Mouse (Mus musculus) left cerebral cortex, postnatal 10 days (tissue): ENCODE data around the gene Pnpo. TPM values are rescaled to one million over a fixed set of nuclear protein-coding genes. Genes with fewer than 3 reads are reported as not detected.
A peak's percentile ranks its signal among the peaks of the same experiment; 100 is the strongest.

Experiments used
- DNase-seq, 2 experiments: peaks; one replicate each; pipeline ENCODE4 v3.0.0; 2021 to 2022; ENCODE audit warnings: low spot score in 2 of 2, mixed read lengths in 1 of 2; ENCODE audit errors: extremely low spot score in 1 of 2
- intact Hi-C: fragments of 180-260 bp; cut with DNase I; formaldehyde crosslinking; loops from one replicate; pipeline ENCODE4 v1.15.1; 2025
- total RNA-seq, 2 experiments: library from RNA; stranded (reverse); gene quantifications; 2 replicates each; pipeline ENCODE4 v1.2.3; 2021

Gene Pnpo
- total RNA-seq, 2 experiments from 2014 or later, result 30.9 to 32.6 TPM

DNA sequence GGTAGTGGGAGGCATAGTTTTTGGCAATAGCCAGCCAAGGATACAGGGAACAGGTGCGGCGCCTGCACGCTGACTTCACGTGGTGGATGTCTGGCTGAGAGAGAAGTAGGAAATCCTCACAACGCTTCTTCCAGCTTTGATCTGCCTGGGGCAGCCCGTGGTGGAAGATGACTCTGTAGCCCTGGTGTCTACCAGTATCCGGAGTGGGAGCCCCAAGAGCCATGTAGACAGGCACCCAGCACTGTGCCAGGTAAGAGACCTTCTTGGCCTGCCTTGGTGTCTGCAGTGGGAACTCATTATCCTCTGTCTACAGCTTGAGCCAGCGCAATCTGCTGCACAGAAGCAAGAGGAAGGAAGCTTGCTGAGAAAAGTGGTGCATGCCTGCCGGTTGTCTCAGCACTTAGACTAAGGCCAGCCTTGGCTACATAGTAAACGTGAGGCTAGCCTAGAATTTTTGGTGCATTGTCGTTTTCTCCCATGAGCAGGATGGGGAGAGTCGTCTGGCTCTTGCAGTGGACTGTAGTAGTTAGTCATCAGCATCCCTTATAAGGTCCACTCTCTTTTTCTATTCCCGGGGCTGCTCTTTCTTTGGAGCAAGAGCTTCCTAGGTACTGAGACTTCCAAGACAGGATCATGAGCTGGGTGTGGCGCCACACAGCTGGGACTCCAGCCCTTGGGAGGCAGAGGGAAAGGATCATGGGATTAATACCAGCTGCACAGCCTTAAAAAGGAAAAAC lies 1.2 kb upstream of the Pnpo start:
- intact Hi-C loops, result no loop called here
- DNase-seq, result no peak

DNA sequence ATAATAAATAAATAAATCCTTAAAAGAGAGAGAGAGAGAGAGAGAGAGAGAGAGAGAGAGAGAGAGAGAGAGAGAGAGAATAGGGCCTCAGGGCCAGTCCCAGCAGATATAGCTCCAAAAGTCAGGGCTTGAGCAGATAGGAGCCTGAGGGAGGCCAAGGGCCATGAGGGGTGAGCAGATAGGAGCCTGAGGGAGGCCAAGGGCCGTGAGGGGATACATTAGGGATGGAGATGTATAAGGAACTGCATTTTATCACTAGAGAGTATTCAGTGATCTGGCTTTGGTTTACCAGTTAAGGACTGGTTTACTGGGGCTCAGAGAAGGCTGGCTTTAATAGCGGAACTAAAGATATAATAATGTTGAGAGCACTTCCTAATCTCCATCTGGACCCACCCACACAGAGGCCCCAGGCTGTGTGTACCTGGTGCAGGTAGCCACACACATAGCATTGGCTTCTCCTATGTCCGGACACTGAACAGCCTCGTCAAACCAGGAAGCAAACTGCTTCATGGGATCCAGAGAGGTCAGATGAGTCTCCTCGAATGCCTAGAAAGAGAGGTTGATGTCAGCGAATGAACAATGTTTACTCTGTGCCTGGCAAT lies 1.7 kb downstream of the Pnpo start:
- DNase-seq, result no peak

DNA sequence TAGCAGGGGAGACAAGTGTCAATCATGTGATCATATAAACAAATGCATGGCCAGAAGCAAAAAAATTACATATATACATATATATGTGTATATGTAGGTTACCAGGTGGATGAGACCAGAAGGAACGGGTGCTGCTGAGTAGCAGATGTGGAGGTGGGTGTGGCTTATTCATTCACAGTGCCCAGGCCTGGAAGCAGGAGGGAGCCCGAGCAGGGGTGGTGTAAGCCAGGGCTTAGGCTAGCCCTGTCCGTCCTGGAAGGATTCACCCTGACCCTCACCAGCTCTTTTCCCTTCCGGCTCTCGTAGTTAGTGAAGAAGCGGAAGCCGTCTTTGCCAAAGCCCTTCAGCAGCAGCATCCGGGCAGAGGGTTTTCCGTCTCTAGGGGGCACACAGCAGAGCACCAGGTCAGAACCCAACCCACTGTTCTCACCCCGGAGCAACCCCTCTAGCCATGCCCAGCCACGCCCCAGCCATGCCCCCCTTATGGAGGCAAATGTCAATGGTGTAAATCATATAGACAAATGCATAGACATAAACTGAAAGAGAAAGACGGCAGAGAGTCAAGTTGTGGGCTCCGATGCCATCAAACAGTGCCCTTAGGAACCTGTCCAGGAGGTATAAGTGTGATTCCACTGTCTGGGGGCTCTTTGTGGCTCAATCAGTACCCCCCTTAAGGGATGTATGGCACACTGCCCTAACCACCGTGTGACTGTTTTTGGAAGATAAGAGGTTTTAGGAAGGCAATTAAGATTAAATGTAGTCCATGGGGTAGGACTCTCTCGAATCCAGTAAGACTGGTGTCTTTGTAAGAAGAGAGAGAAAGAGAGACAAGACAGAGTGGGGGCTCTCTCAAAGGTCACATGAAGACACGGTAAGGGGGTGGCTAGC lies 3.0 kb downstream of the Pnpo start:
- intact Hi-C loops, result no loop called here
- DNase-seq, result no peak

More for the DNA sequence above, 1.7 kb downstream of the Pnpo start:
- intact Hi-C loops, result no loop called here

DNA sequence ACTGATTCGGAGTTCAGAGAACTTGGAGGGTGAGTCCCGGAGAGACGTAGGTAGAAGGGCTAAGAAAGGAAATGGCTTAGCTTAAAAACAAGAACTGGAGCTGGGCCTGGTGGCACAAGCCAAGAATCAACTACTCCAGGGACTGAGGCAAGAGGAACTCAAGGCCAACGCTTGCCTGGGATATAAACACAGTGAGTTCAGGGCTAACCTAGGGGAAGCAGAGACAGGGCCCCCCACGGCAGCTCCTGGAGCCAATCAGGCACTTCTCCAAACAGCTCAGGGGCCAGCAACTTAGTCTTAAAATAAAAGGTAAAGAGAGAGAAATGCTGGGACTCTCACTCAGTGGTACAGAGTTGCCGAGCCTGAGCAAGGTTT lies 5.4 kb downstream of the Pnpo start:
- DNase-seq, result no peak
- intact Hi-C loops, result no loop called here

DNA sequence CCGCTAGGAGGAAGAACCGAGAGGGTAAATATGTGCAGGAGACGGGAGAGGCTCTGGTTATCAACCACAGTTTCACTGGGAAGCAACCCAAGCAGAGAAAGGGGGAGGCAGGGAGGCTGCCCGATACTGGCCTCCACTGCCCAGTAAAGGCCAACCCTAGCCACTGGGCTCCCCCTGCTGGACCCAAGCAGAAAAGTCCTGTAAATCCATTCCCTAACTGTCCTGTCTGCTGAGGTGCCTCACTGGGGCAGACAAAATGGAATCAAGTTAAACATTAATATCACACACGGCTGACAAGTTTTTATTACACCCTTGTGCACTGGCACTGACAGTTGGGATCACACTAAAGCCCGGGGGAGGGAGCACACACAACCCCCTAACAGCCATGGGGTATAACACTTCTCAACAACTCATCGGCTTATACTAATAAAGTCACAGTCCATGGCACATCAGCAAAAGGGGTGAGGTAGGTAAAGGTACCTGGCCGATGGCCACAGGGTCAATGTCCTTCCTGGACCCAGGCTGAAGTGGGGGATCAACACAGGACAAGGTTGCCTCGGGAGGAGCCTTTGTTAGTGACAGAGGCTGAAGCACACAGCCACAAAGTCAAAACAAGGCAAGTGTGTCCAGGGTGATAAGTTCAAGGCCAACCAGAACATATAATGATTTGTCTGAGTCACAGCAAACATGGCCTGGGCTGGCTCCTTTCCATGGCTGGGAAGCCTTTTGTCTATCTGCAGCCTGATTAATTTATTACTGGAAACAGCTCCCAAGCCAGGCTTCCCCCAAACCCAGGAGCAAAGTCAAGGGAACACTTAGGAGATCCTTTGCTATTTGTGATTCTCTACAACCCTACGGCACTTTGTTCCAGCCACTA lies 6.0 kb downstream of the Pnpo start:
- no peak for DNase-seq
- intact Hi-C loops, result no loop called here

DNA sequence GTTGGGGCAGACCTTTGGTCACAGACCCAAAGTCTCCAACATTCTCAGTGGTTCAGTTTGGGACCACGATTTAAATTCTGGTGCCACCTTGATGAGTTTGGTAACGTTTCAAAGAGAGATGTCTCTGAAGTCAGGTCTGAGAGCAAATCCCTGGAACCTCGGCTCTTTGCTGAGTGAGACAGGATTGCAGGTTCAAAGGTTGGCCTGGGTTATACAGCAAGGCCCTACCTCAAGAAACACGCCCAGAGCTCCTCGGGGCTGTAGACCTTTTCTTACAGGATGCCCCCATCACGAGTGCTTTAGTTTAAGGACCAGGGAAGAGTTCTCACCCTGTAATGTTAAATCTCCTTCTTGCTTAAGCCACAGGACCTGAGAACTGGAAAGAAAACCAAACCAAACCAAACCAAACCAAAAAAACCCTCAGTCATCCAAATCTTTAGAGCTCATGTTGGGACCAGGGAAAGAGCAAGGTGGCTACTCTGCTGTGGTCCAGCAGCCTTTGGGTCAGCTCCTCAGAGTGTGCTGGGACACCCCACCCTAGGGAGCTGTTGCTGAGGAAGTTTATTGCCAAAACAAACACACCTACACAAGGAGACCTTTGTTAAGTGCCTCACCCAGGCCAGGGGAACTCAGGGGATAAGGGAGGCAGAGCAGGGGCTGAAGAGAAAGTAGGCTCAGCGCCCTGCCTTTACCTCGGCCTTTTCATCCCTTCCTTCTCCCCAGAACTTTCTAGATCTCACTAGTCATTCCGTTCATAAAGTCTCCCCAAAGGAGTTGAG lies 7.7 kb downstream of the Pnpo start:
- DNase-seq, result no peak
- intact Hi-C loops, result no loop called here

DNA sequence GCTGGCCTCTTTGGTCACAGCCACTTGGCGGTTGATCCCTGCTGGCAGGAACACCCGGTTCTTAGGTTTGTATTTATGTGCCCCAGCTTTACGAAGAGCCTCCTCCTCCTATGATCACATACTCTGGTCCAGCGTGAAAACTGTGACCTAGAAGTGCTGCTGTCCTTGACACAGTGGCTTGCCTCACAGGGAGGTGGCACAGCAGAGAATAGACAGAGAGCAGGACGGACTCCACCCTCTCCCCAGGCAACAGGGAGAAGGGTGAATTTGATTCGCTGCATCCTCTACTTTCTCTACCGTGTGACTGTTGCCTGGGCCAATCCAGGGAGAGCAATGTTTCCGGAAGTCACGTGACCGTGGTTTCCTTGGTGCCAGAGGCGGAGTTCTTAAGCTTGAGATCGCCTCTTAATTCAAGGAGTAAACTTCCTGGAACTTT lies 8.8 kb downstream of the Pnpo start:
- peak; percentile 38 to 75 for DNase-seq
- intact Hi-C loops, result no loop called here

DNA sequence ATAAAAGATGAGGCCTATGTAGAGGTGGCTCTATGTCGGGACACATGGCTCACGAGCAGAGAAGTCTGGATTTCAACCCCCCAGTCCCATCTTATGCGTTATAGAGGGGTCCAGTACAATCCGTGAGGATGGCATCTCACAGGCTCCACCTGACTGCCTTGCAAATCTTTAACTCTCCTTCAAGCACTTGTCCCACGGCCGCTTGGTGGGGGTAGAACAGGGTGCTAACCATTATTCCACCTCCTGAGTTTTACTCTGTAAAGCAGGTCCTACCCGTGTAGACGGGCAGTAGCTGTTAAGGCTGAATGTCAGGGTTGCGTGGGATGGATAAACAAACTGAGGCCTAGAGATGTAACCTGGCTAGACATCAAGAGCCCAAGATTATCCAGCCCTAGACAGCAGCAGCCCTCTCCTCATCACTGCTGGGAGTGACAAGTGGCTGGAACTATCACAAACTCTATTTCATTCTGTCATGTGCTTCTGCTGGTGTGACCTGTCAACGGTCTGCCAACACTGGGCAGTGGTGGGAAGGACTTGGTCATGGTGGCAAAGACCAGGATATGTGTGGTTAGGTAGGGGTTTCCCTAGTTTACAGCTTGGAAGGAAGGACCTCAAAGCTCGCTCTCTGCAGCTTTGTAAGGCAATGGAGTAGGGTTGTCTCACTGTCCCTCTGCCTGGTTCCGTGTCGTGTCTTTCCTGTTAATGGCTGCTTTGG lies 10.1 kb downstream of the Pnpo start:
- no peak for DNase-seq
- intact Hi-C loops, result no loop called here

DNA sequence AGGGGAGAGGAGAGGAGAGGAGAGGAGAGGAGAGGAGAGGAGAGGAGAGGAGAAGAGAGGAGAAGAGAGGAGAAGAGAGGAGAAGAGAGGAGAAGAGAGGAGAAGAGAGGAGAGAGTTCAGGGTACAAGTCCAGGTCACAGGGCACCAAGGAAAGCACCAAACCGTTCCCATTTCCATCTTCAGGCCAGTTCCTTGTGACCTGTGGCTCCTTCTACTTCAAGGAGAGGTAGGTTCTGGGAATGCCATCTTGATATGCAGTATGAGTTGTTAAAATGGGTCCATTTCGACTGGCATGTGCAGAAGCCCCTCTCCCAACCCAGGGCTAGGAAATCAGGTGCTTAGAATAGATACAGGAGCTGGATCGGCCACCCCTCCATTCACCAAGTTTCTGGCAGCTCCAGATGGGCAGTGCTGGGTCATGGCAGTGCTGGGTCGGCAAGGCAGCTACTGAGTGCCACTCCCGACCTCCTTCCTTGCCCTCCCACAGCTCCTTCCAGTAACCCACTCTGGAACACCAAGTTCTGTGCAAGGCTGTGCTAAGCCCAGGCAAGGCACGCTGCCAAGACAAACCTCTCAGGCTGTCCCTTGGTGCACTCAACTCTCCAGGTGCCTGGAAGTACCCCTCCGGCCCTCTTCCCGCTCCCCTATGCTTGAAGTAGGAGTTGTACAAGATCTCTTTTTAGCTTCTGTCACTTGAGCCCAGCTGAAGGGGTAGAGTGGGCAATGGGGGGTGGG lies 12.3 kb downstream of the Pnpo start:
- intact Hi-C loops, result no loop called here
- no peak for DNase-seq

DNA sequence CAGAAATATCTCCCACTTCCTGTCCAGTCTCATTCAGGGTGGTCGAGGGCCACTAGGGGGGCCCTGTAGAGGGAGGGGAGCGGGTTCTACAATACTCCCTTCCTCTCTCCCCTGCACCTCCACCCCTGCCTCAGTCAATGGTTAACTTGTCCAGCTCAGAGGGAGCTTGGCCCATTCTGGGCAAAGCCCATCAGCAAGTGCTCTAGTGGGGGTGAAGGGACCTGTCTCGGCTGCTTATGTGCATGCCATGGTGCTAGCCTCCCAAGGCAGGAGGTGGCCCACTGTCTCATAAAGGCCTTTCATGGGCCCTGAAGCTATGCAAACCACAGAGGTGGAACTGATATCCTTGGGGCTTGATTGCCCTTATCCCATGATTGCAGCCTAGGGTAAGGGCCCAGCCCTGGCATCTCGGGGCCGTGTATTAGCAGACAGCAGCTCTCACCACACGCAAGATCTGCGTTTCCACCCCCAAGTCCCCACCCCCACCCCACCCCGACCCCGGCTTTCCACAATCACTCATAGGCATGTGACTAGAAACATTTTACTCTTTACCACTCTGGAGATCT lies 13.9 kb downstream of the Pnpo start:
- DNase-seq, result no peak
- intact Hi-C loops, result no loop called here

DNA sequence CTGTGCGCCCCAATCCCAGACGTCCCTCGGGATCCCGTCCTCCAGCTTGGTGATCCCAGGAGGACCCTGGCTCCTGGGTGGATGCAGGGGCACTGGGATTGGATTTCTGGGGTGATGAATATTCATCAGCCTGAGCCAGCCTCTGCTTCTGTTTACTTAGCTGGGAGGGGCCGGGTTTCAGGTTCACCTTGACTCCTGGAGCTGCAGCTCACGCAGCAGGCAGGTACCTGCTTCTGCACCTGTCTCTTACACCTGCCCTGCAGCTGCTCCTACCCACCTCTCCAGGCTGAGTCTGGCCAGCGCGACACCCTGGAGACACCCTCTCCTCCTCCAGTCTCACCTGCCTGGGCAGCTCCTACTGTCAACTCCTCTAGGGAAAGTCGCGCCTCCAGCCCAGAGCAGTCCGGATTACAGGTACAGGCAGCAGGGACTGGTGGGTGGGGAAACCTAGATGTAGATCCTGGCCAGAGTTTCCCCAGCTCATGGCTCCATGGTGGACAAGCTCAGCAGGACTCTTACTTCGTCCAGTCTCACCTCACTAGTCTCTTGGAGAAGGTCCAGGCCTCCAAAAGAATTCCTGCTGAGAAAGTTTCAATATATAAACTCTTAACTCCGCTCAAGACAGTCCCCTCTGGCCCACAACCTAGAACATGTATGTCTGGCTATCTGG lies 14.6 kb downstream of the Pnpo start:
- DNase-seq, result no peak
- intact Hi-C loops, result no loop called here

DNA sequence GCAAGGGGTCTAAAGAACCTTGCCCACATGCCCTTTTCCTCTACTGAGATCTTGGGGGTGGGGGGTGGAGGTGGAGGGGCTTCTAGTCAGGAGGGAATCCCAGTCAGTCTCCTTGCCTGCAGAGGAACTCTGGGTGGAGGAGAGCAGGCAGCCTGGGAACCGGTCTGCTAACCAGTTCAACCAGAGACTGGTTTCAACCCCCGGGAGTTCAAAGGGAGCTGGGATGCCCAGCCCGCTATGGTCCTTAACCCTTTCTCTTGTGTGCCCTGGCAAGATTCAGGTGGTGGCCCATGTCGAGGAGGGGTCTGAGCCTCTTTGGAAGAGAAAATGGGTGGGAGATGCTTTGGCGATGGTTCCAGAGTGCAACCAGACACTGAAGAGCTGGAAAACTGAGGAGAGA lies 15.1 kb downstream of the Pnpo start:
- intact Hi-C loops, result no loop called here
- no peak for DNase-seq

DNA sequence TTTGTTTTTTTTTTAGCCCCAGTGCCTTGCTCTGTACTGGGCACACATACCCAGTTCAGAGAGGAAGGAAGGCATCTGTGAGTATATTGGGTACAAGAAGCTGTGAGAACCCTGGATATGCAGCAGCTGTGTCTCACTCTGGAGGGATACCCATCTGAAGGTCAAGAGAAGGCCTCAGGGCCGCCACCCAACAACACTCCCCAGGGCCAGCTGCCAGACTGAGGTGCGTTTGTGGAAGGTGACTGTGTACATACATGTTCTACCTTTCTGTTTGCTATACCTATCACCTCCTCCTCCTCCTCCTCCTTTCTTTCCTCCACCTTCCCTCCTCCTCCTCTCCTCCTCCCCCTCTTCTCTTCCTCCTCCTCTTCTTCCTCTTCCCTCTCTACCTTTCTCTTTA lies 15.7 kb downstream of the Pnpo start, which contains the start of gene Prr15l:
Prr15l (plus strand) TSS at position 17 of the 400 bp plus-strand sequence.
- intact Hi-C loops, result no loop called here
- DNase-seq, result no peak

DNA sequence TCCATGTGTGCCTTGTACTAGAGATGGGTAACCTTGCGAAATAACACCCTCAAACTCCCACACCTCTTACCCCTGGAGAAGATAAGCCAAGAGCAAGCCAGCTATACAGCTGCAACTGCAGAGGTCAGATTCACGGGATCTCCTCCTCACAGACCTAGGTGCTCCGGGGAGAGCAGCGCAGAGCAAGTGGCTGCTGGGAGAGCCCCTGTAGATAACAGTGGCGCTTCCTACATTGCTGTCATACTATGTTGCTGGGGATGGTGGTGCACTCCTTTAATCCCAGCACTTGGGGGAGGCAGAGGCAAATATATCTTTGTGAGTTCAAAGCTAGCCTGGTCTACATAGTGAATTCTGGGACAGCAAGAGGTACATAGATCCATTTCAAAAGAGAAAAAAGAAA lies 17.2 kb downstream of the Pnpo start:
- DNase-seq, result no peak
- intact Hi-C loops, result no loop called here

DNA sequence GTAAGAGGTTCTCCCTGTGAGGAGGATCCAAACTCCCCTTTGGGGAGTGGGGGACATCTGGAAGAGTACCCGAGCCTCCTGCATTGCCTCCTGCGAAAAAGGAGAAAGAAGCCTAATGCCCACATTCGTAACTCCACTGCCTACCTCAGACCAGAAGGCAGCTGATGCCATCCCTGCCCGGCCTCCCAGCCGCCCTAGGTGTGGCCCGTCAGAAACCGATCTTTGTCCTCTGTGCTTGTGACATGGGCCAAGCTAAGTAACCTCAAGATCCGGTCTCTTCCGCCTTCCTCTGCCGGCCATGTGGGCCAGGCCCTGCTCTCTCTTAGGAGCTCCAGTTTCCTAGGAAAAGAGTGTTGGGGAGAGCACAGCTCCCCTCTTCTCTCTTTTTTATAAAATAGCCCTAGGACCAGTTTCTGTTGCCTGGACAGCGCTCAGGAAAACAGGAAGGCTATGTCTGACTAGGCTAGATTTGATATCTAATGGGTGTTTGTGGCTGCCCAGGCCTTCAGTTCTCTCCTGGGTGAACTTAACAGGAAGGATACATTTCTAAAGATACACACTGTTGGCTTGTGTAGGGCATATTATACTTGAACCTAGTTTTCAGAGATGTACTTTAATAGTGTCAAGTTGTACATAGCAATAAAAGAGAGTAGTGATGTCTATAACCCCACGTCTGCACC lies 18.2 kb downstream of the Pnpo start:
- DNase-seq, result no peak
- intact Hi-C loops, result no loop called here

DNA sequence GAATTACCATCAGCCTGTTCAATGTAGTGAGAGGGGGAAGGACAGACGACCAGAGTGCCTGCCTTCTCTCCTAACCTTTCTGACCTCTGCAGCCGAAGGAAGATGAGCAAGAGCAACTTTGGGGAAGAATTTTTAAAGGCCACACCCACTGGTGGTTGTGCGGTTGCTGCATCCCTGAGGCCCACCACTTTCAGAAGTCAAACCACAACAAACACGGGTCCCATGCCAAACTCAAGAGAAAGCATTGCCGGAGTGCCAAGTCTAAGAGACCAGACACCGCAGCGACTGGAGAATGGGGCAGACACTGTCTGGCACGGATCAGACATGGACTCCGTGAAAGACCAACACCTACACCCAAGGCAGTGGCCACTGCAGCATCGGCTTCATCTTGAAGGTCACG lies 18.9 kb downstream of the Pnpo start:
- intact Hi-C loops, result no loop called here

More for the DNA sequence above, 18.9 kb downstream of the Pnpo start:
- no peak for DNase-seq
